Mouse (Mus musculus) adrenal gland, adult 2 months (tissue): Measurements from ENCODE around the gene Limd2. TPM values are rescaled to one million over a fixed set of nuclear protein-coding genes. Genes with fewer than 3 reads are reported as not detected.
A peak's percentile ranks its signal among the peaks of the same experiment; 100 is the strongest.
"Not testable (repeated sequence)": the region's sequence is repeated elsewhere in the genome, so short reads cannot be mapped to it uniquely, and the experiment has no call there.

Experiments
- DNase-seq: peaks from one replicate; pipeline ENCODE4 v3.0.0; 2021
- polyA plus RNA-seq: library from polyadenylated mRNA; depleted of rRNA; stranded (reverse); fragments of >200 nt; gene quantifications from 2 replicates; pipeline ENCODE4 v1.2.3, GENCODE M21; 2012; rRNA removed
- total RNA-seq, 2 experiments: library from RNA; stranded (reverse); gene quantifications; 2 replicates each; pipeline ENCODE4 v1.2.3; 2021

Limd2 gene
- total and polyA plus RNA-seq, 3 experiments: 9.5 to 20.0 (median 17.1) TPM

DNA sequence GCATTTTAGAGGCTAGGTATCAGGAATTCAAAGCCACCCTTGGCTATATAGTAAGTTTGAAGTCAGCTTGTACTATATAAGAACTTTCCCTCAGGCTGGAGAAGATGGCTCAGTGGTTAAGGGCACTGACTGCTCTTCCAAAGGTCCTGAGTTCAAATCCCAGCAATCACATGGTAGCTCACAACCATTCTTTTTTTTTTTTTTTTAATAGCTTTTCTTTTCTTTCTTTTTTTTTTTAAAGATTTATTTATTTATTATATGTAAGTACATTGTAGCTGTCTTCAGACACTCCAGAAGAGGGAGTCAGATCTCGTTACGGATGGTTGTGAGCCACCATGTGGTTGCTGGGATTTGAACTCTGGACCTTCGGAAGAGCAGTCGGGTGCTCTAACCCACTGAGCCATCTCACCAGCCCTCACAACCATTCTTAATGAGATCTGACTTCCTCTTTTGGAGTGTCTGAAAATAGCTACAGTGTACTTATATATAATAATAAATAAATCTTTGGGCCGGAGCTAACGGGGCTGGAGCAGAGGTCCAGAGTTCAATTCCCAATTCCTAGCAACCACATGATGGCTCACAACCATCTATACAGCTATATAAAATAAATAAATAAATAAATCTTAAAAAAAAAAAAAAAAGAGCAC lies 33.8 kb downstream of the Limd2 start:
- not testable (repeated sequence) for DNase-seq

DNA sequence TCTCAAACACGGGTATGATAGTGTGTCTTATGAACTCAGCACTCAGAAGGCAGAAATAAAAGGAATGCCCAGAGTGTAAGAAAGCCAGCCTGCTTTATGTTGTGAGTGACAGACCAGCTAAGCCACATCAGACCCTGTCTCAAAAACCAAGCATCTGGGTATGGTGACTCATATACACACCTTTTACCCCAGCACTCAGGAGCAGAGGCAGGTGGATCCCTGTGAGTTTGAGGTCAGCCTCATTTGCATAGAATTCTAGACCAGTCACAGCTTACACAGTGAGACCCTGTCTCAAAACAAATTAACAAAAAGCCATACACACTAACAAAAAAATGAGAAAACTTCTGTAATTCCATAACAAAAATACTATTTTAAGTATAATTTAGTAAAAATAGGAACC lies 34.8 kb downstream of the Limd2 start:
- no peak for DNase-seq

DNA sequence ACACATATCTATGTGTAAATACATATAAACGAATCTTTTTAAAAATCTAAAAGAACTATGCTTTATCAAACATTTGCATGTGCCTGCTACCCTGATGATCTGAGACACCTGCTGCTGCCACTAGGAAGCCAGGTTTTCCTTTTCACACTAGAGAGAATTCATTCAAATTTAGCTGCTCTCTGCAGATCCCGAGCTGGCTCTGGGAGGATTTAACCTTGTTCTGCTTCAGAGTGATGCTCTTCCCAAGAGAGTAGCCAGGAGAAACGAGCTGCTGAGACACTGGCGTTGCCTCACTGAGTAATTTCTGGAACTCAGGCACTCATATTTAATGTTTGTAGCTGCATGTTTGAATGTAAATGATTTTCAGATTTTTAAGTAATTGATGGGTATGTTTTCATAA lies 35.9 kb downstream of the Limd2 start:
- no peak for DNase-seq

DNA sequence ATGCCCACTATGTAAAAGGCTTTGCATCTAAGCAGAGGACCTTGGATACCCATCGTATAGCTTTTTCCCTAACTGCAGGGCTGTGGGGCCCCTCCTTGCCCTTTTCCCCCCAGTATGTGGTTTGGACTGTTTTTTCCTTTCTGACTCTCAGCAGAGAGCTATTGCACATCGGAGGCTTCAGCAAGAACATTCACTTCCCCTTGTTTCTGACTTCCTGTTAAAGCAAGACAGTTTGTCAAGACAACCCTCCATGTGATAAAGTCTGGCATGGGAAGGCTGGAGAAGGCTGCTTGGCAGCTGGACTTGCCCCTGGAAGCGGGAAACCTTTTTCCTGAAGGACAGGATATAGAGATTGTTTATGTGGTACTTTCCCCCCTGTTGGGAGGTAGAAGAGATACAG lies 37.9 kb downstream of the Limd2 start:
- DNase-seq: peak; percentile 22

DNA sequence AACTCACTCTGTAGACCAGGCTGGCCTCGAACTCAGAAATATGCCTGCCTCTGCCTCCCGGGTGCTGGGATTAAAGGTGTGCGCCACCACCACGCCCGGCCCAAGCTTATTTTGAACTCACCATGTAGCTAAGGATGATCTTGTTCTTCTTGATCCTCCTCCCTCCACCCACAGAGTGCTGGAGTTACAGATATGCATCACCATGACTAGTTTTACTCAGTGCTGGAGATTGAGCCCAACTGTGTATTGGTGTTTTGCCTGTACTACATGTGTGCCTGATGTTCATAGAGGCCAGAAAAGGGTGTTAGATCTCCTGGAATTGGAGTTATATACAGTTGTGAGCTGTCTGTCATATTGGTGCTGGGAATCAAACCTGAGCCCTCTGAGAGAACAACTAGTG lies 38.4 kb downstream of the Limd2 start:
- DNase-seq: no peak

DNA sequence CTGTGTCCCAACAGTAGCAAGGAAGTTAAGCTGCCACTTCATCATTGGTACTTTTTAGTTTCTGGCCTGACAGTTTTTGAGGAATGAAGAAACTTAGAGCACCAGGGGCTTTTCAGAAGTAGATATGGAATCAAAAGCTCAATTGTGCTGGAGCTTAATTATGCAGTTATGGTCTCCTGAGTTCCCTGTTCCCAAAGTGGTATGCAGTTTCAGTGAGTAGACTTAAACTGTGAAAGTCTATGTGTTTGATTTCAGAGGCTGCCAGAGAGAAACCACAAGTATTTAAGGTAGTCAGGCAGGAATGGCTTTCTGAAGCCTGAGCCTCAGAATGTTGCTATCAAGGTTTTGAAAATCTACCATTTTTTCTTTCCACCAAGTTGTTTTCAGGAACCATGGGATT lies 49.0 kb downstream of the Limd2 start:
- no peak for DNase-seq

Other genes starting within 250 kb of the Limd2 start
- gene Cyb561, start 207.5 kb downstream of the Limd2 start, total RNA-seq: 100 to 1,000 TPM; 103 to 236 TPM
- 127 and 140 TPM in 2 replicates for gene Cyb561, start 207.5 kb downstream of the Limd2 start, polyA plus RNA-seq
- gene Ace, start 192.9 kb downstream of the Limd2 start, total RNA-seq: 10 to 100 TPM in 1 of 2 experiments, 1 to 10 TPM in 1; 9.3 to 15.9 TPM
- gene Ace, start 192.9 kb downstream of the Limd2 start, polyA plus RNA-seq: 8.3 and 11.8 TPM in 2 replicates
- not detected for gene Ace3, start 166.2 kb downstream of the Limd2 start, total RNA-seq
- gene Ace3, start 166.2 kb downstream of the Limd2 start, polyA plus RNA-seq: not detected in 2 replicates
- gene Kcnh6, start 152.7 kb downstream of the Limd2 start, total RNA-seq: under 1 TPM; 0.07 to 0.14 TPM
- 0.46 and 0.48 TPM in 2 replicates for gene Kcnh6, start 152.7 kb downstream of the Limd2 start, polyA plus RNA-seq
- gene Dcaf7, start 124.0 kb downstream of the Limd2 start, total RNA-seq: 10 to 100 TPM; 39.6 to 57.8 TPM
- gene Dcaf7, start 124.0 kb downstream of the Limd2 start, polyA plus RNA-seq: 80.6 and 81.8 TPM in 2 replicates
- 10 to 100 TPM; 25.8 to 37.8 TPM for gene Taco1, start 94.8 kb downstream of the Limd2 start, total RNA-seq
- 17.4 and 17.5 TPM in 2 replicates for gene Taco1, start 94.8 kb downstream of the Limd2 start, polyA plus RNA-seq
- gene Map3k3, start 76.2 kb downstream of the Limd2 start, total RNA-seq: 10 to 100 TPM; 32.0 to 39.7 TPM
- 19.9 and 20.8 TPM in 2 replicates for gene Map3k3, start 76.2 kb downstream of the Limd2 start, polyA plus RNA-seq
- gene Gm10840, start within 50 bp of the Limd2 start, total RNA-seq: not detected
- gene Gm10840, start within 50 bp of the Limd2 start, polyA plus RNA-seq: not detected in 2 replicates
- gene Strada, start 41.3 kb upstream of the Limd2 start, total RNA-seq: 10 to 100 TPM; 14.9 to 16.1 TPM
- 18.8 and 20.6 TPM in 2 replicates for gene Strada, start 41.3 kb upstream of the Limd2 start, polyA plus RNA-seq
- 100 to 1,000 TPM; 104 to 112 TPM for gene Ccdc47, start 55.5 kb upstream of the Limd2 start, total RNA-seq
- gene Ccdc47, start 55.5 kb upstream of the Limd2 start, polyA plus RNA-seq: 5.6 and 9.5 TPM in 2 replicates
- 10 to 100 TPM; 46.6 to 51.0 TPM for gene Ddx42, start 56.1 kb upstream of the Limd2 start, total RNA-seq
- gene Ddx42, start 56.1 kb upstream of the Limd2 start, polyA plus RNA-seq: 7.0 and 9.2 TPM in 2 replicates
- gene Ftsj3, start 95.2 kb upstream of the Limd2 start, total RNA-seq: 10 to 100 TPM; 49.8 to 53.1 TPM
- gene Ftsj3, start 95.2 kb upstream of the Limd2 start, polyA plus RNA-seq: 16.2 and 22.5 TPM in 2 replicates
- 100 to 1,000 TPM; 138 to 164 TPM for gene Psmc5, start 95.3 kb upstream of the Limd2 start, total RNA-seq
- gene Psmc5, start 95.3 kb upstream of the Limd2 start, polyA plus RNA-seq: 12.4 and 12.9 TPM in 2 replicates
- gene Smarcd2, start 112.1 kb upstream of the Limd2 start, total RNA-seq: 10 to 100 TPM; 64.5 to 80.6 TPM
- gene Smarcd2, start 112.1 kb upstream of the Limd2 start, polyA plus RNA-seq: 112 and 121 TPM in 2 replicates
- gene Tcam1, start 115.8 kb upstream of the Limd2 start, total RNA-seq: under 1 TPM; 0.10 to 0.26 TPM
- not detected in 2 replicates for gene Tcam1, start 115.8 kb upstream of the Limd2 start, polyA plus RNA-seq
- gene Gh, start 141.0 kb upstream of the Limd2 start, total RNA-seq: not detected
- not detected in 2 replicates for gene Gh, start 141.0 kb upstream of the Limd2 start, polyA plus RNA-seq
- gene Cd79b, start 153.9 kb upstream of the Limd2 start, total RNA-seq: under 1 TPM; 0.79 to 0.81 TPM
- gene Cd79b, start 153.9 kb upstream of the Limd2 start, polyA plus RNA-seq: 0.93 and 1.1 TPM in 2 replicates
- gene Scn4a, start 192.4 kb upstream of the Limd2 start, total RNA-seq: under 1 TPM; 0.07 to 0.09 TPM
- gene Scn4a, start 192.4 kb upstream of the Limd2 start, polyA plus RNA-seq: 0.01 and 0.15 TPM in 2 replicates
- not detected for gene Prr29, start 204.6 kb upstream of the Limd2 start, total RNA-seq
- not detected in 2 replicates for gene Prr29, start 204.6 kb upstream of the Limd2 start, polyA plus RNA-seq
- gene Icam2, start 227.2 kb upstream of the Limd2 start, total RNA-seq: 10 to 100 TPM; 11.9 to 16.2 TPM
- gene Icam2, start 227.2 kb upstream of the Limd2 start, polyA plus RNA-seq: 25.0 and 29.8 TPM in 2 replicates